Mouse (Mus musculus): ENCODE results near the gene Chil4.
"Not testable (repeated sequence)": the region's sequence is repeated elsewhere in the genome, so short reads cannot be mapped to it uniquely, and the experiment has no call there.

DNA sequence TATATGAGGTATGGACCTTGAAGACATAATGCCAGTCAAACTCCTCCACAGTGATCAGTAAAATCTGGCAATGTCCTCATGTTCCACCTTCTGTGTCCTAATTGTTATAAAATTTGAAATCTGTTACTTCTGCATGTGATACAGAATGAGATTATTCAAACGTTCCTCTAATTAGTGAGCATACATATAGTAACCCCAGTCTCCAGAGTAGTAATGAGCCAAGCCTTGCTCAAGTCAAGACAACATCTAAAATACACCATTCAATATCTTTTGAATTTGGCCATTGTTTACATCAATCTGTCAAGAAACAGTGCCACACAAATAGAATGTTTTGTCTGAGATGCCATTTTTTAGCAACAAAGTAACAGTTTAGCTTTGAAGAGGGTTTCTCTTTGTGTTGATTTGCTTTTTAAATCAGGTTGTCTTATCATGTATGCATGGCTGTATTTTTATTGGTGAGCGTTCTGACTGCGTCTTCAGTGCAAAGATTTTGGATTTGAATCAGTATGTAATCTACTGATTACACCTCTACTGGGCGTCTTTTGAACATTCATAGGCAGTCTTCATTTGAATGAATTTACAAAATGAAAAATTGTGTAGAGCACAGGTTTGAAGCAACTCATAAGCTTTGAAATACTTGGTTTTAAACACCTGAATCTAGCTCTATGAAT lies 888 bp downstream of the Chil4 start:
- not testable (repeated sequence) for TF ChIP-seq POLR2A (IDR thresholded peaks at IDR 0.05; ENCODE audit: control insufficient read depth, low read depth, low read length); CTCF (IDR thresholded peaks at IDR 0.05; ENCODE audit: control insufficient read depth, insufficient read depth, insufficient replicate concordance, low read depth, low read length)

All from testis, adult 2 months (tissue).